Mouse (Mus musculus) limb, embryonic 14.5 days (tissue): Measurements from ENCODE around the gene Cxcl10. TPM values are rescaled to one million over a fixed set of nuclear protein-coding genes. Genes with fewer than 3 reads are reported as not detected.

Experiments
- ATAC-seq: fragments of 200-750 bp; cut with Nextera tagmentation; 2 replicates; pipeline ENCODE4 v1.8.0; 2017; ENCODE audit warnings: low read depth, moderate number of reproducible peaks, moderate TSS enrichment; ENCODE audit not compliant: low FRiP score
- DNase-seq: peaks from one replicate; pipeline ENCODE4 v3.0.0-alpha.2; 2015; ENCODE audit warnings: low spot score
- H3K27ac ChIP-seq: fragments of 300-500 bp; sonication (generic); replicated peaks from 2 replicates; pipeline ENCODE4 v1.5.1; 2014; ENCODE audit warnings: low read depth, mild to moderate bottlenecking, low read length, moderate library complexity, mixed read lengths
- H3K27me3 ChIP-seq: fragments of 300-500 bp; sonication (generic); 2 replicates; pipeline ENCODE4 v1.6.1; 2014; ENCODE audit warnings: low read length, mixed read lengths; ENCODE audit not compliant: control insufficient read depth, insufficient read depth
- H3K36me3 ChIP-seq: fragments of 300-500 bp; sonication (generic); 2 replicates; pipeline ENCODE4 v1.6.1; 2014; ENCODE audit warnings: mild to moderate bottlenecking, low read length, moderate library complexity, mixed read lengths; ENCODE audit not compliant: control insufficient read depth, insufficient read depth
- H3K4me1 ChIP-seq: fragments of 300-500 bp; sonication (generic); 2 replicates; pipeline ENCODE4 v1.6.1; 2014; ENCODE audit warnings: antibody characterized with exemption, low read length, mixed read lengths; ENCODE audit not compliant: control insufficient read depth, insufficient read depth
- H3K4me2 ChIP-seq: fragments of 300-500 bp; sonication (generic); replicated peaks from 2 replicates; pipeline ENCODE4 v1.6.1; 2014; ENCODE audit warnings: low read depth, mild to moderate bottlenecking, low read length, moderate library complexity; ENCODE audit not compliant: severe bottlenecking
- H3K4me3 ChIP-seq: fragments of 300-500 bp; sonication (generic); replicated peaks from 2 replicates; pipeline ENCODE4 v1.5.1; 2014; ENCODE audit warnings: low read length
- H3K9ac ChIP-seq: fragments of 300-500 bp; sonication (generic); 2 replicates; pipeline ENCODE4 v1.6.1; 2014; ENCODE audit warnings: mild to moderate bottlenecking, low read depth, low read length, moderate library complexity; ENCODE audit not compliant: severe bottlenecking
- H3K9me3 ChIP-seq: fragments of 300-500 bp; sonication (generic); 2 replicates; pipeline ENCODE4 v1.6.1; 2016; ENCODE audit warnings: low read length; ENCODE audit not compliant: control insufficient read depth
- POLR2A ChIP-seq: fragments of 200-500 bp; IDR thresholded peaks from 2 replicates; pipeline ENCODE4 v1.8.0; 2012; ENCODE audit warnings: inconsistent platforms, mild to moderate bottlenecking, moderate library complexity, borderline replicate concordance; ENCODE audit not compliant: insufficient read depth, insufficient read length; ENCODE audit errors: extremely low read depth
- WGBS: fragments of 180-500 bp; shearing (Covaris S2); extraction: QIAGEN DNeasy Blood & Tissue Kit; methylation state at CpG from one replicate; pipeline ENCODE4 v1.1.7; 2014; 5-methylcytosine and 5-hydroxymethylcytosine counted together
- polyA plus RNA-seq, 2 experiments: library from polyadenylated mRNA; depleted of rRNA in 1 of 2; stranded (reverse) in 1 of 2; unstranded in 1 of 2; fragments of >200 nt; fragmentation: Nextera tagmentation in 1 of 2; extraction: Ambion mirVana in 1 of 2; gene quantifications; 2 replicates each; pipeline versions ENCODE4 v1.2.1 to v1.2.3; 2012 to 2014

Cxcl10 gene
- polyA plus RNA-seq, 2 experiments, result 0.51 to 1.4 TPM

DNA sequence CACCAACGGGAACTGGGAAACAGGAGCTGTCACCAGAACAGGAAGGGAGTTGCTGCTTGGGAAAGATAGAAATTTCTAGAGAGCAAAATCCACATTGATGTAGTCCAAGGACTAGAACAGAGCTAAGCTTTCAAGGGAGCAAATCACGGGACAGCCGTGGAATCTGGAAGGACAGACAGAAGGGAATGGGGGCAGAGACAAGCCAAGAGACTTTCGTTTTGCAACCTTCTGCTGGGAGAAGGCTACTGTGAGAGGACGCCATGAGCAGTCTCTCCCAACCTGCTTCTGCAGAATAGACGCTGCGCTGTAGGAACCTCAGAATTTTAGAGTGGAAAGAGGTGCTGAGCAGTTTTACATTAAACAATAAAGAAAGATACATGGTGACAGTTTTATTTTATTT is 1.0 kb upstream of the Cxcl10 start:
- H3K4me3 ChIP-seq, result no peak overlapping the region
- TF ChIP-seq POLR2A, result no peak
- no peaks in the 10 kb centered on the region for H3K27me3 ChIP-seq
- H3K36me3 ChIP-seq, result no peaks in the 10 kb centered on the region
- H3K4me2 ChIP-seq, result no peak overlapping the region
- no peaks in the 10 kb centered on the region; the same call in 1 of the 2 replicates for H3K4me1 ChIP-seq
- no peak for DNase-seq
- ATAC-seq, result no peak
- 81% methylated on average over 7 of the region's 7 CpGs for WGBS
- no peak overlapping the region for H3K27ac ChIP-seq
- no peak overlapping the region for H3K9ac ChIP-seq
- no peaks in the 10 kb centered on the region for H3K9me3 ChIP-seq

DNA sequence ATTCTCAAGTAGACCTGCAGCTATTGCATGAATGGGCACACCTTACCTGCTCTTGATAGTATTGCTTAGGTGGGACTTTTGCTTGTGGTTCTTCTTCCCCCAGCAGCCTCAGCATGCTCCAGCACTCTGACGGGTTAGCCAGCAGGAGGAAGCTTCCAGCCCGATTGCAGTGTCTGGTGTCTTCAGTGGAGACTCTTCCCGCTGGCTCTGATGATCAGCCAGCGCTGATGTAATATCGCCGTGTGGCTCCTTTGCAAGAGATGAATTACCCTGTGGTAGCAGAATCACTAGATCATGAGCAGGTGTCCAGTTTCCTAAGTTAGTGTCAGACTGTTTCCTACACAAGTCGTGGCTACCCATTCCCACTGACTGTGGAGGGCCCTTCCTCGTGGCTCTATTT is 3.7 kb downstream of the Cxcl10 start:
- WGBS, result 87% methylated on average over 8 of the region's 8 CpGs
- H3K27me3 ChIP-seq, result no peaks in the 10 kb centered on the region

GRCm38 (mm10) chr5:92340606-92341005 is 8.1 kb downstream of the Cxcl10 start:
- ATAC-seq (no peak), DNase-seq (no peak)
- no peak overlapping the region for H3K27ac ChIP-seq
- TF ChIP-seq POLR2A, result no peak
- no peak overlapping the region for H3K9ac ChIP-seq
- H3K36me3 ChIP-seq, result no peaks in the 10 kb centered on the region
- no peaks in the 10 kb centered on the region for H3K27me3 ChIP-seq
- WGBS, result 65% methylated on average over 4 of the region's 4 CpGs
- no peaks in the 10 kb centered on the region for H3K9me3 ChIP-seq
- H3K4me1 ChIP-seq, result no peaks in the 10 kb centered on the region
- H3K4me3 ChIP-seq, result no peak overlapping the region
- H3K4me2 ChIP-seq, result no peak overlapping the region

More for the DNA sequence above, 3.7 kb downstream of the Cxcl10 start:
- Histone ChIP-seq H3K4me1 (no peaks in the 10 kb centered on the region; the same call in 1 of the 2 replicates), H3K9me3 (no peaks in the 10 kb centered on the region), H3K27ac (no peak overlapping the region), H3K4me3 (no peak overlapping the region), H3K36me3 (no peaks in the 10 kb centered on the region), H3K9ac (no peak overlapping the region), H3K4me2 (no peak overlapping the region)
- TF ChIP-seq POLR2A, result no peak
- DNase-seq (no peak), ATAC-seq (no peak)

DNA sequence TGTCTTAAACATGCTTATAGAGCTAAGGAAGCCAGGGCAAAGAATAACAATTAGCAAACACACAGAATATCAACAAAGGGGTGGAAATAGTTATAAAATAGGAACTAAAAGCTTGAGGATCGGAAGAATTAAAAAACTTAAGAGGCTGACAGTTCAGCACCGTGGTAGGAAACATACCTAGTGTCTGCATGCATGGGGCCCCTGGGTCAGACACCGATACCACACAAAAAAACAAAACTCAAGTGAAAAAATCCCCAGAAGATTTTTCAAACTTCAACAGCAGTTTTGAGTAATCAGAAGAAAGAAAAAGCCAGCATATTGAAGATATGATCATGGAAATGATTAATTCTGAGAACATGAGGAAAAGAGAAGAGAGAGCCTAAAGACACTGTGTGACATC is 11.9 kb downstream of the Cxcl10 start:
- H3K4me1 ChIP-seq, result peaks cover 8% of the 10 kb centered on the region
- H3K27ac ChIP-seq, result no peak overlapping the region
- no peaks in the 10 kb centered on the region for H3K27me3 ChIP-seq
- WGBS, result 74% methylated on average over 3 of the region's 3 CpGs
- DNase-seq (no peak), ATAC-seq (no peak)
- no peaks in the 10 kb centered on the region for H3K9me3 ChIP-seq
- H3K4me2 ChIP-seq, result no peak overlapping the region
- no peak for TF ChIP-seq POLR2A
- H3K4me3 ChIP-seq, result no peak overlapping the region
- H3K9ac ChIP-seq, result no peak overlapping the region
- no peaks in the 10 kb centered on the region for H3K36me3 ChIP-seq

GRCm38 (mm10) chr5:92332359-92332840 is 16.3 kb downstream of the Cxcl10 start:
- 55% methylated on average over 9 of the region's 9 CpGs for WGBS
- Histone ChIP-seq H3K4me1 (peaks cover 11% of the 10 kb centered on the region), H3K27ac (peak overlapping the region; percentile 68), H3K4me2 (peak overlapping the region; percentile 15; the same call in 1 of the 2 replicates), H3K36me3 (no peaks in the 10 kb centered on the region), H3K4me3 (no peak overlapping the region), H3K9ac (no peak overlapping the region), H3K27me3 (no peaks in the 10 kb centered on the region), H3K9me3 (no peaks in the 10 kb centered on the region)
- ATAC-seq, result peak; percentile 90
- TF ChIP-seq POLR2A, result no peak
- DNase-seq, result peak; percentile 89

DNA sequence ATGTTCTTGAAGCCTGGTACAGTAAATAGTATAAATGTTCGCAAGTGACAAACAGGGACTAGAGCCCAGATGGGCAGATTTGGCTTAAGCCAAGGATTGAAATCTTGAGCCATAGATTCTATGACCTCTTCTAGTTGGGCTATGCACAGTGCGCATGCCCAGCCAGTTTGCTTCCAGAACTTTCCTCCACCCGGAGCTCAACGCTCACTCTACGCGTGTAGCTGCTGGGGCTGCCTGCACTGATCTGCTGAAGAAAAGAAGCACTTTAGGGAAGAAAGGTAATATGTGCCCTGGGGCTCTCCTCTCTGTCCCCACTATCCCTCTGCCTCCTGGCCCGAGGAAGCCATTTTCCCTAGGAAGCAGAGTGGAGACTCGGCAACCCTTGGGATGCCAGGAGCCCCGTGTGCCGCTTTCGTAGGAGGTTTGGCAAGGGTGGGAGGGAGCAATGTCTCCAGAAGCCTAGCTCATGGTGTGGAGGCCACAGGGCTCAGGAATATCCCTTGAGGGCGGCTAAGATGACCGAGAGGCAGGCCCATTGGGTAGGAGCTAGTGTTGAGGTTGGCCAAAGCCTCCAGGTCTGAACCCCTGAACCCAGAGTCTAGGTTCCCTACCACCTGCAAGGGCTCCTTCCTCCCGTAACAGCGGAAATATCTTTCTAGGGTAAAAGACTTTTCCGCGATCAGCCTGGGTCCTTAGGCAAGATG is 16.9 kb downstream of the Cxcl10 start, which contains the start of gene Art3:
Art3 (plus strand) TSS at position 193 of the 704 bp plus-strand sequence.
- ATAC-seq, result no peak
- no peak for DNase-seq
- WGBS, result 90% methylated on average over 17 of the region's 17 CpGs
- Histone ChIP-seq H3K36me3 (no peaks in the 10 kb centered on the region), H3K9me3 (no peaks in the 10 kb centered on the region), H3K4me1 (peaks cover 11% of the 10 kb centered on the region), H3K27ac (peak within 1 kb of the TSS; percentile 68), H3K9ac (no peak within 1 kb of the TSS), H3K27me3 (no peaks in the 10 kb centered on the region), H3K4me3 (no peak within 1 kb of the TSS), H3K4me2 (peak within 1 kb of the TSS; percentile 15; the same call in 1 of the 2 replicates)
- TF ChIP-seq POLR2A, result no peak
